Mouse (Mus musculus): ENCODE data around the gene Zgpat.
A peak's percentile ranks its signal among the peaks of the same experiment; 100 is the strongest.

Gene Zgpat

DNA sequence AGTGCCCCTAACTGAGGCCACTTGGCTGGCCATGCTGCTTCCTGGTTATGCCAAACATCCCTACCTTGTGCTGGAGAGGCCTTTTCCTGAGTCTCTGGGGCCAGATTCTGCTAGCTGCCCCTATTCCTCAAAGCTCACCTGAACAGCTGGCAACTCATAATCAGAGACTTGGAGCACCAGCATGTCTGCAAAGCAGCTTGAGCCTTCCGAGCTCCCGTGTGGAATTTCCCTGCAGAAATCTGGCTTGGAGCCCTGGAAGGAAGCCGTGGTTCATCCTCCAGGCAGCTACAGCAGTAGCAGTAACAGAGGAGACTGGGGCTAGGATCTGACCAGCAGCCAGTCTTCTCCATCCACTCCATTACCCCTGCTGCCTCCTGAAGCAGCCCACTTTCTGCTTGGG lies 21.2 kb downstream of the Zgpat start:
- no peak for DNase-seq

DNA sequence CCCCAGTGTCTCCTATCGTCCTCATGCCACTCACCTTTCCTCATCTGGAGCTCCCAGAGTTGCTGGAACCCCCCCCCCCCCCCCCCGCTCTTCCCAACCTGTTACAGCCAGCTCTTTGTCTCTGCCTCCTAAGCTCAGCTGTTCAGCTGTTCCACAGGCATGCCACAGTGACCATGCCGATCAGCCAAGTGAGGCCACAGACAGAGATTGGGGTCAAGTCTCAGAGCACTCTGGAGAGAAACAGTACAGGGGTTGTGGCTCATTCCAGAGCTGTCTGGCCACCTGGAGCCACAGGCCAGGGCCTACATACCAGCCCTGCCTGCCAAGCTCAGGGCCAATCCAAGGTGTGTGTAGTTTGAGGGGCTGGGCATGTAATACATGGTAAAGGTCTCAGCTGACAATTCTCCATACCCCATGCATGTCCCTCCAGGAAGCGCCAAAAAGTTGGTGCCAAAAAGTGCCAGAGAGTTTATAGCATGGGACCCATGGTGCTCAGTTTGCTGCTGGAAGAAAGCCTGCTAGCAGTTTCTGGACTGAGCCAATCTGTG lies 22.0 kb downstream of the Zgpat start:
- DNase-seq, result no peak

DNA sequence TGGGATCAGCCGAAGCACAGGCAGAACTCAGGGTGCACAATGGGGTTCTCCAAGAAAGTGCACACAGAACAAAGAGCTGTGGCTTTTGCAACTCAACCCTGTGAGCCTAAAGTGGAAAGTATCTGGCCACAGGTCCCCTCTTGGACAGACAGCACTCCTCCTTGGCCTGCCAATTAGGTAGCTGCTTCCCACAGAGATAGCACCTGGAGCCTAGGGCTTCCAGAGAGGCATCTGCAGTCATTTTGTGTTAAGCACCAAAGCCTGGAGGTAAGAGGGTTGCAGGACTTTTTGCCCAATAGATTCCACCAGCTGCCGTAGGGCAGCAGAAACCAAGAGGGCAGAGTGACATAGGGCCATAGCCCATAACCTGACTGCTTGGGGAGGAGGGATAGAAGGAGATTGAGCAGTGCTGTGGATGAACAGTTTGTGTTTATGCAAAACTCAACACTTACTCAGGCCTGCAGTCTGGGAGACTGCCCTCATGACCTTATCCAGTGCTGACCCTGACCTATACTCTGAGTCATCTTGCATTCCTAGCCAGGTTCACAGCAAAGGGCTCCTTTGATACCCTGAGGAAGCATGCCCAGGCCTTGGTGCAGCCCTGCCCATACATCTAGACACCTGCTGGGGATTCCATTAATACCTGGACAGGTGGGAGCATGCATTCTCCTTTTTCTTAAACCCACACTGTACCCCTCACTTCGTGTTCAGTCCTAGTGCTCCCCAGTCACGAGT lies 25.6 kb downstream of the Zgpat start:
- DNase-seq, result no peak

DNA sequence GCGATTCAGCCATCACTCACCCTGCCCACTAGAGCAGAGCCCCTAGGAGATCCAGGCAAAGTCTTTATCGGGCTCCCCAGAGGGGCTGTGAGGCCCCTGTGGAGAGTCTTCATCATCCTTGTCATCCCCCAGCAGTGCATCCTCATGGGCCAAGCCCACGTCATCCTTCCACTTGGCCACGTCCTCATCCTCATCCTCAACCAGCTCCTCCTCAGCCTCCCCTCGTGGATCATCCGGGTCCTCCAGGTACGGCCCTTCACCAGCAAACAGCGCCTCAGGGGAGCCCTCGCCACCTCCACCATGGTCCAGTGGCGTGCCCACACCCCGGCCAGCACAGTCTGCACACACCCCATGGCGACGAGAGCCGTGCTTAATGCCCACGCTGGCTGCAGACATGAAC lies 26.3 kb downstream of the Zgpat start:
- DNase-seq, result no peak

DNA sequence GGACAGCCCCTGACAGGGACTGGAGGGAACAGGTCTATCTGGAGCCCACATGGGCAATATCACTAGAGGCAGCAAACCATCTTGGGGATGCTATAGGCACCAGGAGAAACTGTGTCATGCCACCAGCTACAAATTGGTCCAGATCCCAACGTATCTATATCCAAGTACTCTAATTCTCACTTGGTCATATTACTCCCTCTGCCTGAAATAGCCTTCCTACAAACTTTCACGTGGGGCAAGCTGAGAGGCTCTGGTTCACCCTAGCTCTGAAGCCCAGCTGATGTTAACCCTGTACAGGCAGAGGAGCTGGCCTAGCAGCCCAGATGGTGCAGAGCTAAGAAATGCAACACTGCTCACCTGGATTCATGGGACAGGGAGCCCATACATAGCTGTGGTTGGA lies 26.8 kb downstream of the Zgpat start:
- no peak for DNase-seq

DNA sequence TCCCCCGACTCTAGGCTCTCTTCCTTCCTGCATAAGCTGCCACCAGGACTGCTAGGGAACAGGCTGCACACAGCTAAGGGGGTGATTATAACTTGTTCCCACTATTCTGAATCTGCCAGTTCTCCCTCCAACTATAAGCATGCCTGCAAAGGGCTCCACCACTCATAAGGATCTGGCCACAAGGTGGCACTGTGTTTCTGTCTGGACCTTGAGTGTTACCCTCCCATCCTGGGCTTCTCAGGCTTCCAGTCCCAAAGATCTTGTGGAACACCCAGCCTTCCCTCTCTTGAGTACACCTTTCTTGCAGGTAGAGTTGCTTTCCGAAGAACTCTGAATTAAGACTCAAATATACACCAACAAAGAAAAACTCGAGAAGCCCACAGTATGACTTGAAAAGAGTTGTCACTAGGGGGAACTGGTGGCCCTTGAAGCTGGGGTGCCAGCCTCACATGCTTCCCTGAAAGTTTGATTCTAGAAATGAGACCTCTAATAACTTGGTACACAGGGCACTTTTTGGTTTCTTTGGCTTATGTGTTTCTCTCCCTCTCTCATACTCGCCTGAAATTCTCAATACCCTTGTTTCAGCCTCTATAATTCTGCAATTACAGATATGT lies 28.0 kb downstream of the Zgpat start:
- peak; percentile 84 for DNase-seq

DNA sequence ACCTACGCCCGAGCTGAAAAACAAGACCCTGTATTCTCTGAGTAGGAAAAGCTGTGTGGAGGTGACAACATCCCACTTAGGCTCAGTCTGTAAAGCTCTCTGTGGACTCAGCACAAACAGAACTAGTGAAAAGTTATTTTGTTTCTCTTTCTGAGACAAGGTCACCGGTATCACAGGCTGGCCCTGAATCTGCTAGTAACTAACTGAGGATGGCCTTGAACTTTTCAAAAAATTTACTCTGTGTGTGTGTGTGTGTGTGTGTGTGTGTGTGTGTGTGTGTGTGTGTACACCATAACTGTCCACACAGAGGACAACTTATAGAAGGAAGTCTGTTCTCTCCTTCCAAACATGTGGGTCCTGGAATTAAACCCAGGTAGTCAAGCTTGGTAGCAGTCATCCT lies 29.4 kb downstream of the Zgpat start:
- DNase-seq, result no peak

DNA sequence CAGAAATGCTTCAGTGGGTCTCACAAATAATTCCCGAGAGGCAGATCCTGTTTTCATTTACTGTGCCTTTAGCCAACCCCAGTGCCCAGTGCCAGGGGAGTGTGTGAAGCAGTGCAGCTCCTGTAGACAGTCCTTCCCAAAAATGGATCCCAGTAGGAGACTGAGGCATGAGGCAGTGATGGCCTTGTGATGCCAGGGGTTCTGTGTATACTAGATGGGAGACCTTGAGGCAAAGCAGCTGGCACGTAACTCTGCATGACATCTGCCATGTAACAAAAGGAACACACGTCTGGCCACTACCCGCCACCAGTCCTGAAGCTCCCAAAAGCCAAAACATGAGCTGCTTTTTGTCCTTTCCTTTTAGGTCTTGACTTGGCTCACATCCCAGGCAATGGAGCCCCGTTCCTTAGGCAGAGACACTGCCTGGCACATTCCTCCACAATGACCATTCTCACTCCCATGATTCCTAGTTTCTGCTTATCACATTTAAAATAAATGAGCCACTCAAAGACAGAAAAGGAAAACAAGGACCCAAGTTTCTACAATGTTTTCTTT lies 32.6 kb downstream of the Zgpat start:
- DNase-seq, result no peak

DNA sequence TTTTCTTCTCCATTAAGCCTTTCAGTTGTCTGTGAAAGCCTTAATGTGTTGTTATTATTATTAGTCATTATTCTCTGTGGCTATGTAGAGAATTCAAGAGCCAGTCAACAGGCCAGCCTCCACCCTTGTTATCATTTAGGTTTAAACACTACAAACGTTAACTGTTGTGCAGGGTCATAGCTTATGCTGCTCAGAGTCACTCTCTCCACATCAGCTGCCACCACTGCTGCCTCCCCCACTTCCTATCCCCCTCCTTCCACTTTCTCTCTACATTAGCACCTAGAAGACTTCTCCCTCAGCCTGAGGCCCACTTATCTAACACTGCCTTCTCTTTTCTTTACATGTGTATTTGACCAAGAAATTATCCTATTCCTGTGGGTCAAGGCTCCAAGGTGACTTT lies 36.8 kb downstream of the Zgpat start:
- DNase-seq, result no peak

DNA sequence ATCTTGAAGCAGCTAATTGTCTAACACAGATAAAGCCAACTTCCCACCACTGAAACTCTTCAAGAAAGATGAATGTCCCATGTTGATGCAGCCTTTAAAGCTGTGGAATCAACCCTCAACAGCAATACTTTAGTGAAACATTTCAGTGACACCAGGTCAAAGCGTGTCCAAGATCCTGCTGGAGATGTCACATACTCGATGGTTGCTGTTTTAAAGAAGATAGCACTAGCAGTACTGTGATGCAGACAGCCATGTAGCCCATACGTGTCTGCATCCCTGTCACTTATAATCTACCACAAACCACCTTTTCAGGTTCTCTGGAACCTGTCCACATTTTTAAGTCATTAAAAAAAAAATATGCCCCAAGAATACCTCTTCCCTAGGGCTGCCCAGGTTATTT lies 39.0 kb downstream of the Zgpat start:
- no peak for DNase-seq

DNA sequence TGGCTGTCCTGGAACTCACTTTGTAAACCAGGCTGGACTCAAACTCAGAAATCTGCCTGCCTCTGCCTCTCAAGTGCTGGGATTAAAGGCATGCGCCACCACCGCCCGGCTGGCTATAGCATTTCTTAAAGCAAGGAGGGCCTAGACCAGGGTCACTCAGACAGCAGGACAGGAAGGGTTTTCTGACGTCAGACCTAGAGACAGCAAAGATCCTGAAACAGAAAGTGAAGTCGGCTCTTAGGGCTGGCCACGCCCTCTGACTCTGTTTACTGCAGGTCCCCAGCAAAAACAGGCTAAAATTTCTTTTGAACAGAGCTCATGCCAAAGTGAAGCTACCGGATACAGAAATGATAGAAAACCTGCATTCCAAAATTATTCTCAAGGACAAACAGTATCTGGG lies 44.9 kb downstream of the Zgpat start:
- DNase-seq, result no peak

DNA sequence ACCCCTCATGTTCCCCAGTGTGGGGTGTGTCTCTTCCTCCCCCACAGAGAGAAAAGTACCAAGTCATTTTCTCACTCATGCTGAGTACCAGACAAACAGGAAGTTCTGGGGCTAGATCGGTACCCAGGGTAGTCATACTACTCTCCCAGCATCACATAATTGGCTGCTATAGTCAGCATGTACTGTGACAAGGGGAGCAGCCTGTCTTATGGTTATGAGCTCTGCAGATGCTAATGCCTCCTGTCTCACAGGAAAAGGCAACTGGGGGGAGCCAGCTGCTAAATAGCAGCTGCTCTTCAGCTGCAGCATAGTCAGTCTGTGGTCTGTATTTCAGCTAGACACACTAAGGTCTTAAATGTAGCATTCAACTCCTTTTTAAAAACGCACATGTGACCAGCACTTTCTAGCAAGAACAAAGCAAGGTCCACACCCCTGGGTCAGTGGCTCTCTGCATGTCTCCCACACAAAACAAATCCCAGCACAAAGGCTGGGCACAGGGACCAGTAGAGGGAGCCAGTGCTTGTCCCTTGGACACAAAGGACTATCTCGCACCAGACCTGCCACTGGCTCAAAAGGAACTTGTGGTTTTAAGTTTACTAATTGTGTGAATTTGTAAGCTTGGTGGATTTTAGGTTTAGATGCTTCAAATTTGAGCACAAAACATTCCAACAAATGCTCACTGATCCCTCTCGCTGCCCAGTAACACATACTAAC lies 46.2 kb downstream of the Zgpat start:
- DNase-seq, result peak; percentile 75

DNA sequence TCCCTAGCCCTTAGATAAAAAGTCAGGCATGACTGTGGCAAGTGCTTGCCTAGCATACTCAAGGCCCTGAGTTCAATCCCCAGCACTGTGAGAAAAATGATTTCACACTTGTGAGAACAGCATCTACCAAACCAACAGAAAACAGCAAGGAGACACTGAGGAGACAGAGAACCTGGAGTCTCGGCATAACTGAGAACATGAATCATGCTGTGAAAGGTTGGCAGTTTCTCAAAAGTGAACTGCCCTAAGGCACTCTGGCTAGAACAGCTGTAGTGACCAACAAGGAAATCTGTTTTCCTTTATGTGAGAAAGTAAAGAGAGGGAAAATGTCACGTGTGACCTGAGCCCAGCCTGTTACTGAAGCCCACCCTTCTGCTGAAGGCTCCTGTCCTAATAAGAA lies 48.4 kb downstream of the Zgpat start:
- no peak for DNase-seq

DNA sequence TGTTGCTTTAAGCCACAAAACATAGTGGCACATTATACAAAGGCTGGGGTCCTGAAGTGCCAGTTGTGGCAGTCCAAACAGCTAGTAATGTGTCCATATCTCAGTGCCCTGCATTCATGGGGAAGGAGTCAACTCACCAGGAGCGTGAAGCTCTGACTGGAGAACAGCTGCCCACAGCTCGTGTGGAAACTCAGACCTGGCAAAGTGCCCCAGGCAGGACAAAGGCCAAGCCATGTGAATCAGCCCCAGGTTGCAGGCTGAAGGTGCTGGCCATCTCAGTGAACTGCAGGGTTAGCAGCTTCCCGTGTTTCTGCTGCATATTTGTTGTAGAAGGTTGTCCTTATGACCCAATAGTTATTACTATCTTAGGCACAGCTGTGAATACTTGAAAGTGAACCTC lies 51.2 kb downstream of the Zgpat start:
- DNase-seq, result no peak

DNA sequence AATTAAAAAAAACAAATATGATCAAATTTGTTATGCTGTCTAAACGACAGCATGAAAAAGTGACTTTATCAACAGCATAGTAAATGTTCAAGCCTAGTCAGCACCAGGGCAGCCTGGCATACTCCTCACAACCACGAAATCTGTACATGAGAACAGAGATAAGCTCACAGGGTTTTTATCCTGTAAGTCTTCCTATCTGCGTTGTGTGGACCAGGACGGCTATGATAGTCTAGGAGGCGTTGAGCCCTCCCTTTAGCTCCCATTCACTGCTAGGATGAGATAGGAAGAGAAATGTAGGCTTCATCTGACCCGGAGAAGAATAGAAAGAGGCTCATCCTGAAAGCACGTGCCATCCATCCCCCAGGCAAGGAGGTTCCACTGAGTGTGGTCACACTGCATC lies 54.6 kb downstream of the Zgpat start:
- peak; percentile 68 for DNase-seq

DNA sequence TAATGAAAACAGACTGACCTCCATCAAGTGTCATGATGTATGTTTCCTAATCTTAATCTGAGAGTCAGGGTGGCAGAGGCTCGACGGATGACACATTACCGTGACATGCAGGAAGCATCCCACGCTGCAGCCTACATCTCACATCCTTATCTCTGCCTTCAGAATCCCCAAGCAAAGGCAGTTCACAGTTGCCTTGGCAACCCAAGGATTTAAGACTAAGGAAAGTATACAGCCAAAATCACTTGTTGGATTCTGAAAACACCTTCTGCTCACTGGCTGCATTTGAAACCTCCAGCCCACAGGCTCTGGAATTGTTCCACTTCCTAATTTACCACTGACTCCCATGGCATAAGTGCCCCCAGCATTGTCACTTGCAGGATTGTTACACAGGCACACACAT lies 55.7 kb downstream of the Zgpat start:
- DNase-seq, result peak; percentile 58

DNA sequence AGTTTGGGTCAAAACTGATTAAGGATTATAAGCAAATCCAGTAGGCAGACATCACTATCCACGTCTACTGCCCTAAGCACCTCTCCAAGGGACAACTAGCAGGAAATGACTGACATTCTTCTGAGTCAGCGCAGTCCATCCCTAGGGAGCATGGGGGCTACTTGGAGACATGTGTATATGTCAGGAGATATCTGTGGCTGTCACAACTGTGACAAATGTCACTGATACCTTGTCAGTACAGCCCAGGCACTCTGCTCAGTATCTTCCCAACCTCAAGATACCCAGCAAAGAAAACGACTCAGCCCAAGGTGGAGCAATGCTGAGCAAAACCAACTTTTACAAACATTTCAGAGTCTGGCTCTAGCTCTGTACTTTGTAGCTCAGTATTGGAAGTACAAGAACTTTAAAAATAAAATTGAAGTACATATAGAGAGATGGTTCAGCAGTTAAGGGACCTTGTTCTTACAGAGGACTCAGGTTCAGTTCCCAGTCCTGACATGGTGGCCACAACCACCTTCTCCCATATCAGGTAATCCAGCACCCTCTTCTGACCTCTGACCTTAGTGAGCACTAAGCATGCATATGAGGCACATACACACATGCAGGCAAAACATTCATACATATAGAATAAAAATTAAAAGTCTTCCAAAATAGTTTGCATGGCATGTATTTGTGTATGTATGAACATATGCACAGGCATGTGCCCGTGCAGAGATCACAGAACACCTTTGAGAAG lies 56.3 kb downstream of the Zgpat start:
- peak; percentile 62 for DNase-seq

DNA sequence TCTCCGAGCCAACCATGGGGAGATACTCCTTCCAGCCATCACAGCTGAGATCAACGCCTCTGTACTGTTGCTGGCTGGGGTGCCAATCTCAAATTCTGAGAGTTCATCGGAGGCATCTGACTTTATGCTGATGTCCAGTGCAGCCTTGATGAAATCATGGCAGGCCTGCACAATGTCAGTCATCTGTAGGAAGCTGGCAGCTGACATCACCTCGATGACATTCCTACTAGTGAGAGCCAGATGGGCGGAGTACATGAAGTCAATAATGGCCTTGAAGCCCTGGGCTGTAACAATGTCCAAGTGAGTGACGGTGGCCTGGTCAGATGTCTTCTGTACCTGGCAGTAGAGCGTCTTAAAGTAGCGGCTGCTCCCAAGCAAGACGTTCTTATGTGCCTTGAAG lies 59.1 kb downstream of the Zgpat start:
- DNase-seq, result no peak
